Mouse (Mus musculus): ENCODE results near the gene Dnajc3. TPM values are rescaled to one million over a fixed set of nuclear protein-coding genes. Genes with fewer than 3 reads are reported as not detected.
"Not testable (repeated sequence)": the region's sequence is repeated elsewhere in the genome, so short reads cannot be mapped to it uniquely, and the experiment has no call there.

The Dnajc3 gene
- total and polyA plus RNA-seq, 3 experiments, result 12.7 to 18.5 TPM; not detected in 1

DNA sequence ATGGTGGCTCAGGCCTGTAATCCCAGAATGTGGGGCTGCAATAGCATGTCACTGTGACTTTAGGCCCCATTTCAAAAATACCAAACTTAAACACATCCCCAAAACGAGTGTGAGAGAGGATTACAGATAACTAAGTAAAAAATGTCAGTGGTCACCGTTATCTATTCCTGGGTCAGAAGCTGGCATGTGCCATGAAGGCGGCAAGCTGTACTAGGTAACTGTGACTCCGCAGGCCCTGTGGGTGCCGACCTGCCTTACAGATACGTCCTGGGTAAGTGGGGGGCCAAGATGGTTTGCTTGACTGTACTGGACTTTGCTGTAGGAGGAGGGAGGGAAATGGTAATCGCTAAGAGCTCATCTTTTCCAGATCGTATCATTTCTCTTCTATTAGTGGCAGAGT lies 43.1 kb downstream of the Dnajc3 start:
- Histone ChIP-seq H3K4me3 (ENCODE audit: control insufficient read depth in 1 of 2, insufficient read depth in 1 of 2, low read depth in 2 of 2, low read length in 2 of 2) (no peak overlapping the region), H3K9ac (ENCODE audit: control insufficient read depth, low read depth, low read length, poor library complexity, severe bottlenecking) (no peak overlapping the region), H3K79me2 (ENCODE audit: control insufficient read depth, insufficient read depth, low read length, poor library complexity) (no peaks in the 10 kb centered on the region), H3K27me3 (ENCODE audit: control insufficient read depth in 1 of 2, insufficient read depth in 2 of 2, low read length in 2 of 2) (no peaks in the 10 kb centered on the region), H3K27ac (ENCODE audit: control insufficient read depth, low read depth, low read length) (no peak overlapping the region), H3K36me3 (ENCODE audit: control insufficient read depth in 1 of 2, insufficient read depth in 2 of 2, low read length in 2 of 2) (no peaks in the 10 kb centered on the region), H3K4me1 (ENCODE audit: control insufficient read depth in 1 of 2, insufficient read depth in 2 of 2, low read length in 2 of 2) (no peaks in the 10 kb centered on the region), H3K9me3 (replicated peaks; ENCODE audit: insufficient read depth, low read length) (no peaks in the 10 kb centered on the region)
- DNase-seq (ENCODE audit: low read depth, low spot score), result no peak
- TF ChIP-seq ZKSCAN1 (IDR thresholded peaks at IDR 0.05; ENCODE audit: low read depth, low read length) (no peak), MXI1 (IDR thresholded peaks at IDR 0.05; ENCODE audit: low read depth, low read length) (no peak), MAFK (IDR thresholded peaks at IDR 0.05; ENCODE audit: borderline replicate concordance, low read depth, low read length) (no peak), RAD21 (IDR thresholded peaks at IDR 0.05; ENCODE audit: low read depth, low read length) (no peak), EP300 (IDR thresholded peaks at IDR 0.05; ENCODE audit: low read depth in 1 of 2, low read length in 2 of 2) (no peak), TCF12 (IDR thresholded peaks at IDR 0.05; ENCODE audit: low read depth, low read length) (no peak), SIN3A (IDR thresholded peaks at IDR 0.05; ENCODE audit: low read length) (no peak), RCOR1 (IDR thresholded peaks at IDR 0.05; ENCODE audit: low read depth, low read length) (no peak), MYB (IDR thresholded peaks at IDR 0.05; ENCODE audit: low read depth, low read length) (no peak), MAZ (IDR thresholded peaks at IDR 0.05; ENCODE audit: low read depth, low read length) (no peak), CHD1 (IDR thresholded peaks at IDR 0.05; ENCODE audit: low read depth, low read length) (no peak), NRF1 (IDR thresholded peaks at IDR 0.05; ENCODE audit: insufficient read depth, low read depth, low read length, poor library complexity, severe bottlenecking) (no peak)

DNA sequence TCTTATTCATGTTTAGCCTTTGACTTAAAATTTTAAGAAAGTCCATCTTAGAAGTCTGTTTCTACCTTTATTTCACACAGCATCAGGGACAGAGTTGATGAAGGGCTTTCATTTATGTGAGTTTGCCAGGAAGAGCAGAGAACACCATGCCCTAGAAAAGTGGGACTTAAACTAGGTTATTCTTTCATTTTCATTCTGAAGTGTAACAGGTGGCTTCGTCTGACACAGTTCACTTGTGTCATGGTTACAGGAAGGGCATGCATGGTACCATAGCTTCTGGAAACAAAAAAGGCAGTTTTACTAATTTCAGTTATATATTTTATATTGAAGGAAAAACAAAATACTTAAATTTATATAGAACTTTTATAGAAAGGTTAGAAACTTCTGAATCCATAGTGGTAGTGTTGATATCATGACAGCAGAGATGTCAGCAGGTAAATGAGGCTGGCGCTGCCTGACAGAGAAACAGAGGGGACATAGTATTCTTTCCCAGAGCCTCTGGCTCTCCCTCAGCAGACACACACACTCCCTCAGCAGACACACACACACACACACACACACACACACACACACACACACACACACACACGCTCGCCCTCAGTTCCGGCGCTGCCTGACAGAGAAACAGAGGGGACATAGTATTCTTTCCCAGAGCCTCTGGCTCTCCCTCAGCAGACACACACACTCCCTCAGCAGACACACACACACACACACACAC lies 44.1 kb downstream of the Dnajc3 start:
- H3K9ac ChIP-seq (ENCODE audit: control insufficient read depth, low read depth, low read length, poor library complexity, severe bottlenecking); H3K27me3 ChIP-seq (ENCODE audit: control insufficient read depth in 1 of 2, insufficient read depth in 2 of 2, low read length in 2 of 2); H3K4me1 ChIP-seq (ENCODE audit: control insufficient read depth in 1 of 2, insufficient read depth in 2 of 2, low read length in 2 of 2); H3K4me3 ChIP-seq (ENCODE audit: control insufficient read depth in 1 of 2, insufficient read depth in 1 of 2, low read depth in 2 of 2, low read length in 2 of 2); H3K9me3 ChIP-seq (replicated peaks; ENCODE audit: insufficient read depth, low read length); DNase-seq (ENCODE audit: low read depth, low spot score); H3K36me3 ChIP-seq (ENCODE audit: control insufficient read depth in 1 of 2, insufficient read depth in 2 of 2, low read length in 2 of 2); H3K27ac ChIP-seq (ENCODE audit: control insufficient read depth, low read depth, low read length); H3K79me2 ChIP-seq (ENCODE audit: control insufficient read depth, insufficient read depth, low read length, poor library complexity): not testable (repeated sequence)

DNA sequence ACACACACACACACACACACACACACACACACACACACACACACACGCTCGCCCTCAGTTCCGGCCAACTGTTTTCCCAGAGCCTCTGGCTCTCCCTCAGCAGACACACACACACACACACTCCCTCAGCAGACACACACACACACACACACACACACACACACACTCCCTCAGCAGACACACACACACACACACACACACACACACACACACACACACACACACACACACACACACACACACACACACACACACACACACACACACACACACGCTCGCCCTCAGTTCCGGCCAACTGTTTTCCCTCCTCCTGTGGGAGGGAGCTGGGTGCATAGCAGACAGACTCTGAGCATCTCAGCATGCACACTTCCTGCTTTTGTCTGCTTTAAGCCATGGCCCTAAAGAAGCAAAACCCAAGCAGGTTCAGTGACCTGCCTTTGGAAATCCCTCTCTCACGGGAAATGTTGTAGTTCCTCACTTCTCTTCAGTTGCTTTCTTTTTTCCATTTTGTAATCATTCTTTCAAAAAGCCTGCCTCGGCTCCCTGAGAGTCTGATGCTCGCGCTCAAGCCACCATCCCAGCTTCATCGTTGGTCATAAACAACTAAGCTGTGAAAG lies 44.8 kb downstream of the Dnajc3 start:
- not testable (repeated sequence) for H3K27me3 ChIP-seq (ENCODE audit: control insufficient read depth in 1 of 2, insufficient read depth in 2 of 2, low read length in 2 of 2); H3K79me2 ChIP-seq (ENCODE audit: control insufficient read depth, insufficient read depth, low read length, poor library complexity); H3K4me1 ChIP-seq (ENCODE audit: control insufficient read depth in 1 of 2, insufficient read depth in 2 of 2, low read length in 2 of 2); H3K9me3 ChIP-seq (replicated peaks; ENCODE audit: insufficient read depth, low read length); H3K36me3 ChIP-seq (ENCODE audit: control insufficient read depth in 1 of 2, insufficient read depth in 2 of 2, low read length in 2 of 2); H3K9ac ChIP-seq (ENCODE audit: control insufficient read depth, low read depth, low read length, poor library complexity, severe bottlenecking); H3K27ac ChIP-seq (ENCODE audit: control insufficient read depth, low read depth, low read length); DNase-seq (ENCODE audit: low read depth, low spot score); H3K4me3 ChIP-seq (ENCODE audit: control insufficient read depth in 1 of 2, insufficient read depth in 1 of 2, low read depth in 2 of 2, low read length in 2 of 2)
